Mouse (Mus musculus): ENCODE data around the gene Ipo4.
A peak's percentile ranks its signal among the peaks of the same experiment; 100 is the strongest.

The Ipo4 gene

GRCm38 (mm10) chr14:55635523-55636007, at the start of gene Ipo4:
TSS of gene Ipo4 (minus strand) at chr14:55635957.
- peak; percentile 80 for DNase-seq (ENCODE audit: low read depth, low spot score)

GRCm38 (mm10) chr14:55682118-55682493, 46.3 kb upstream of the Ipo4 start:
- no peak for DNase-seq (ENCODE audit: low read depth, low spot score)

GRCm38 (mm10) chr14:55681160-55682117, 45.7 kb upstream of the Ipo4 start, which contains the start of gene Tinf2:
TSS of gene Tinf2 (minus strand) at chr14:55681820.
- peak; percentile 96 for DNase-seq (ENCODE audit: low read depth, low spot score)

- DNase-seq (ENCODE audit: low read depth, low spot score), result no peak
Measured at GRCm38 (mm10) chr14:55677615-55678014, 41.9 kb upstream of the Ipo4 start.

GRCm38 (mm10) chr14:55672741-55673060, 36.9 kb upstream of the Ipo4 start:
- no peak for DNase-seq (ENCODE audit: low read depth, low spot score)

- DNase-seq (ENCODE audit: low read depth, low spot score), result peak; percentile 85
Measured at GRCm38 (mm10) chr14:55671833-55672740, 36.3 kb upstream of the Ipo4 start, which contains the start of the genes Gmpr2 and Nedd8. TSS of gene Gmpr2 (plus strand) at chr14:55671941. TSS of gene Nedd8 (minus strand) at chr14:55672124.

GRCm38 (mm10) chr14:55671486-55671832, 35.7 kb upstream of the Ipo4 start:
- DNase-seq (ENCODE audit: low read depth, low spot score), result no peak

- DNase-seq (ENCODE audit: low read depth, low spot score), result no peak
Measured at GRCm38 (mm10) chr14:55660636-55661035, 24.9 kb upstream of the Ipo4 start.

GRCm38 (mm10) chr14:55659960-55660573, 24.3 kb upstream of the Ipo4 start, which contains the start of gene Mdp1:
TSS of gene Mdp1 (minus strand) at chr14:55660508.
- peak; percentile 76 for DNase-seq (ENCODE audit: low read depth, low spot score)

- no peak for DNase-seq (ENCODE audit: low read depth, low spot score)
Measured at GRCm38 (mm10) chr14:55658011-55658410, 22.3 kb upstream of the Ipo4 start.

GRCm38 (mm10) chr14:55656935-55657334, 21.2 kb upstream of the Ipo4 start:
- DNase-seq (ENCODE audit: low read depth, low spot score), result no peak

- DNase-seq (ENCODE audit: low read depth, low spot score), result no peak
Measured at GRCm38 (mm10) chr14:55651528-55651927, 15.8 kb upstream of the Ipo4 start.

GRCm38 (mm10) chr14:55649884-55650283, 14.1 kb upstream of the Ipo4 start, which contains the start of gene Tssk4:
TSS of gene Tssk4 (plus strand) at chr14:55650184.
- no peak for DNase-seq (ENCODE audit: low read depth, low spot score)

GRCm38 (mm10) chr14:55644261-55644888, 8.6 kb upstream of the Ipo4 start:
- no peak for DNase-seq (ENCODE audit: low read depth, low spot score)

- DNase-seq (ENCODE audit: low read depth, low spot score), result peak; percentile 68
Measured at GRCm38 (mm10) chr14:55643060-55643907, 7.5 kb upstream of the Ipo4 start, which contains the start of gene Tm9sf1. TSS of gene Tm9sf1 (minus strand) at chr14:55643806.

- DNase-seq (ENCODE audit: low read depth, low spot score), result no peak
Measured at GRCm38 (mm10) chr14:55642679-55643059, 6.9 kb upstream of the Ipo4 start.

GRCm38 (mm10) chr14:55641291-55641690, 5.5 kb upstream of the Ipo4 start:
- DNase-seq (ENCODE audit: low read depth, low spot score), result no peak

- DNase-seq (ENCODE audit: low read depth, low spot score), result no peak
Measured at GRCm38 (mm10) chr14:55640816-55641215, 5.1 kb upstream of the Ipo4 start.

- no peak for DNase-seq (ENCODE audit: low read depth, low spot score)
Measured at GRCm38 (mm10) chr14:55637795-55638194, 2.0 kb upstream of the Ipo4 start, which contains the start of gene Gm49378. TSS of gene Gm49378 (minus strand) at chr14:55637895.
